Mouse (Mus musculus) hindlimb bud, embryonic 11.5 days (tissue): ENCODE measurements at regions not wholly inside any gene's neighbourhood (a gene's known extent, or its start where the extent isn't known, plus 50 kb on each side); places are given as distances from the start of the nearest gene placed in this dataset.

Experiments used
- DNase-seq: peaks from one replicate; pipeline ENCODE4 v3.0.0-alpha.2; 2012; ENCODE audit warnings: low read depth, low spot score; ENCODE audit errors: extremely low spot score

GRCm38 (mm10) chr3:137790340-137790739 is 73.9 kb upstream of the H2afz start:
- DNase-seq: no peak

GRCm38 (mm10) chr3:137795754-137796315 is 68.5 kb upstream of the H2afz start:
- no peak for DNase-seq

DNA sequence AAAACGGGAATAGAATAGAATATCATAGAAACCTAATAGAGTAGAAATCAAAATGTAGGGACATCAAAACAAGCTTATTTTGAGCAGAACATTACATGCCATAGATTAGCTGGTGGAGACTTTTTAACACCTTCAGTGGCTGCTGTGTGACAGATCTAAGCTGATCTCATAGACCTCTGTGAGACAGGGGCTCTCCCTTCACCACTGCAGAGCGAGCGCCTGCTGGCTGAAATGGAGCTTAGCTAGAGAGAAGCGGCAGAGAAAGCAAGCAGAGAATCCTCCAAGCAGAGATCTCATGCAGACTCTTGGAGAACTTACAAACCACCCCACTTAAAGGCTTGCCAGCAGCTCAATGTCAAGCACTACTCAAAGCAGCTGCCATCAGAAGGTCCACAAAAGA is 65.5 kb upstream of the H2afz start:
- DNase-seq: no peak

GRCm38 (mm10) chr3:137801402-137802020 is 62.8 kb upstream of the H2afz start:
- no peak for DNase-seq

- DNase-seq: no peak
Measured at GRCm38 (mm10) chr3:137807423-137807822, 56.9 kb upstream of the H2afz start.

GRCm38 (mm10) chr3:137807913-137808684 is 56.2 kb upstream of the H2afz start:
- DNase-seq: no peak

DNA sequence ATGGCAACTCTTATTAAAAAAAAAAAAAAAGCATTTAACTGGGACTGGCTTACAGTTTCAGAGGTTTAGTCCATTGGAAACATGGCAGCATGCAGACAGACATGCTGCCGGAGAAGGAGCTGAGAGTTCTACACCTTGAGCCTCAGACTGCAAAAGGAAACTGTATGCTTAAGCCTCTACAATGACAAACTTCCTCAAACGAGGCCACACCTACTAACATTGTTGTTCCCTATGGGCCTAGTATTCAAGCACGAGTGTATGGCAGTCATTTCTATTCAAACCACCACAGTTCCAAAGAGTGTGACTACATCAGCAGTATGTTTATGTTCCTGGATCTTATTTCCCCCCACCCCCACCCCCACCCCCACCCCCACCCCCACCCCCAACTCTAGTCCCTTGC is 54.2 kb upstream of the H2afz start:
- DNase-seq: no peak
